Mouse (Mus musculus) embryonic facial prominence, embryonic 11.5 days (tissue): ENCODE results near the gene Strn4. TPM values are rescaled to one million over a fixed set of nuclear protein-coding genes. Genes with fewer than 3 reads are reported as not detected.
A peak's percentile ranks its signal among the peaks of the same experiment; 100 is the strongest.

Experiments
- ATAC-seq: fragments of 200-750 bp; cut with Nextera tagmentation; replicated peaks from 2 replicates; pipeline ENCODE4 v1.8.0; 2017; ENCODE audit warnings: low read depth; ENCODE audit not compliant: insufficient number of reproducible peaks, low FRiP score, low TSS enrichment
- DNase-seq: peaks from one replicate; pipeline ENCODE4 v3.0.0-alpha.2; 2015; ENCODE audit warnings: low spot score
- H3K27ac ChIP-seq: fragments of 300-500 bp; sonication (generic); replicated peaks from 2 replicates; pipeline ENCODE4 v1.5.1; 2014; ENCODE audit warnings: mild to moderate bottlenecking, low read depth, low read length, control low read depth
- H3K27me3 ChIP-seq: fragments of 300-500 bp; sonication (generic); 2 replicates; pipeline ENCODE4 v1.6.1; 2014; ENCODE audit warnings: mild to moderate bottlenecking, low read length, moderate library complexity, mixed read lengths; ENCODE audit not compliant: control insufficient read depth, insufficient read depth
- H3K36me3 ChIP-seq: fragments of 300-500 bp; sonication (generic); replicated peaks from 2 replicates; pipeline ENCODE4 v1.6.1; 2014; ENCODE audit warnings: low read depth, mild to moderate bottlenecking, low read length, moderate library complexity, mixed read lengths; ENCODE audit not compliant: control insufficient read depth, insufficient read depth
- H3K4me1 ChIP-seq: fragments of 300-500 bp; sonication (generic); 2 replicates; pipeline ENCODE4 v1.6.1; 2014; ENCODE audit warnings: low read length, mixed read lengths; ENCODE audit not compliant: control insufficient read depth, insufficient read depth
- H3K4me2 ChIP-seq: fragments of 300-500 bp; sonication (generic); 2 replicates; pipeline ENCODE4 v1.6.1; 2014; ENCODE audit warnings: low read depth, mild to moderate bottlenecking, control low read depth, low read length, moderate library complexity
- H3K4me3 ChIP-seq: fragments of 300-500 bp; sonication (generic); 2 replicates; pipeline ENCODE4 v1.5.1; 2014; ENCODE audit warnings: low read depth, low read length, control low read depth
- H3K9ac ChIP-seq: fragments of 300-500 bp; sonication (generic); replicated peaks from 2 replicates; pipeline ENCODE4 v1.6.1; 2014; ENCODE audit warnings: mild to moderate bottlenecking, control low read depth, low read length
- H3K9me3 ChIP-seq: fragments of 300-500 bp; sonication (generic); replicated peaks from 2 replicates; pipeline ENCODE4 v1.6.1; 2016; ENCODE audit warnings: mild to moderate bottlenecking, low read length, inconsistent platforms, mixed read lengths; ENCODE audit not compliant: control insufficient read depth
- WGBS: fragments of 180-500 bp; shearing (Covaris S2); extraction: QIAGEN DNeasy Blood & Tissue Kit; methylation state at CpG from one replicate; pipeline ENCODE4 v1.1.7; 2014; 5-methylcytosine and 5-hydroxymethylcytosine counted together
- polyA plus RNA-seq: library from polyadenylated mRNA; unstranded; fragments of >200 nt; fragmentation: Nextera tagmentation; extraction: Ambion mirVana; gene quantifications from 2 replicates; pipeline ENCODE4 v1.2.1, GENCODE M21; 2014

Strn4 gene
- polyA plus RNA-seq, 1 experiment from 2014 or later, result 102 TPM

GRCm38 (mm10) chr7:16811649-16812070 is 4.0 kb upstream of the Strn4 start:
- H3K4me2 ChIP-seq, result peak overlapping the region; percentile 98
- no peaks in the 10 kb centered on the region; the same call in 1 of the 2 replicates for H3K36me3 ChIP-seq
- WGBS, result 9% methylated on average over 17 of the region's 17 CpGs
- no peak for ATAC-seq
- peak overlapping the region; percentile 45 for H3K4me3 ChIP-seq
- H3K9me3 ChIP-seq, result no peaks in the 10 kb centered on the region
- peaks cover 4% of the 10 kb centered on the region for H3K4me1 ChIP-seq
- peak overlapping the region; percentile 56 for H3K9ac ChIP-seq
- DNase-seq, result no peak
- peaks cover 19% of the 10 kb centered on the region; the same call in 1 of the 2 replicates for H3K27me3 ChIP-seq
- H3K27ac ChIP-seq, result no peak overlapping the region

DNA sequence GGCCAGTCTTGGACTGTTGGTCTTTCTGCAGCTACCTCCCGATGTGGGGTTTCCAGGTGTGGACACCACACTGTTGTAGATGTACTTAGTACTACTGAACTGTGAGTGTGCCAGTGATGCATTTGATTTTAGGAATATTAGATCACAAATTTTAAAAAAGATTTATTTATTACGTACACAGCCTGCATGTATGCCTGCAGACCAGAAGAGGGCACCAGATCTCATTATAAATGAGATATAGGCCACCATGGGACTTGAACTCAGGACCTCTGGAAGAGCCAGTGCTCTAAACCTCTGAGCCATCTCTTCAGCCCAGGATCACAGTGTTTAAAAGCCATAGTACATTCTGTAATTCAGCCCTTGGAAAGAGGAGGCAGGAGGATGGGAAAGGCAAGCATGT is 3.2 kb upstream of the Strn4 start:
- peaks cover 6% of the 10 kb centered on the region for H3K4me1 ChIP-seq
- DNase-seq (peak; percentile 16), ATAC-seq (no peak)
- no peaks in the 10 kb centered on the region for H3K9me3 ChIP-seq
- H3K27ac ChIP-seq, result no peak overlapping the region
- H3K36me3 ChIP-seq, result no peaks in the 10 kb centered on the region; the same call in 1 of the 2 replicates
- H3K4me2 ChIP-seq, result no peak overlapping the region
- H3K4me3 ChIP-seq, result no peak overlapping the region
- WGBS, result 64% methylated on average over 2 of the region's 2 CpGs
- H3K27me3 ChIP-seq, result peaks cover 19% of the 10 kb centered on the region; the same call in 1 of the 2 replicates
- H3K9ac ChIP-seq, result no peak overlapping the region

DNA sequence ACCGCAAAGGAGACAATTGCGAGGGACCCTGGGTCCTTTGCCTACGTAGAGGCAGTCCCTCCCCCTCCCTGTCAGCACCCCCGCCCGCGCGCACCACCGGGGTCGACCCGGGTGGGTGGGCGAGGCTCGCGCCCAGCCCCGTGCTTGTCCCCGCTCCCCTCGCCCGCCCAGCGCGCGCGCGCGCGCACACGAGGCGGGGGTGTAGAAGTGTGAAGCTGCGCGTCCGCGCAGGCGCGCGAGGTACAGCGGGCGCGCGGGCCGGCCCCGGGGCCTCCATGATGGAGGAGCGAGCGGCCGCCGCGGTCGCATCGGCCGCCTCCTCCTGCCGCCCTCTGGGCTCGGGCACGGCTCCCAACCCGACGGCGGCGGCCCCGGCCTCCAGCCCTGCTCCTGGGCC is 387 bp downstream of the Strn4 start:
- Histone ChIP-seq H3K9me3 (no peaks in the 10 kb centered on the region), H3K27ac (peak overlapping the region; percentile 99), H3K36me3 (no peaks in the 10 kb centered on the region), H3K4me1 (peaks cover 14% of the 10 kb centered on the region), H3K4me2 (peak overlapping the region; percentile 92), H3K27me3 (peaks cover 9% of the 10 kb centered on the region; the same call in 1 of the 2 replicates), H3K4me3 (peak overlapping the region; percentile 97), H3K9ac (peak overlapping the region; percentile 99)
- WGBS, result under 1% methylated on average over 51 of the region's 55 CpGs
- DNase-seq, result peak; percentile 94
- peak; percentile 30 for ATAC-seq

- peak; percentile 36 for ATAC-seq
- H3K4me1 ChIP-seq, result peaks cover 14% of the 10 kb centered on the region
- H3K9me3 ChIP-seq, result no peaks in the 10 kb centered on the region
Observed at GRCm38 (mm10) chr7:16816475-16817122, 910 bp downstream of the Strn4 start, which contains the start of gene Fkrp. Fkrp (minus strand) TSS chr7:16816732.

GRCm38 (mm10) chr7:16817693-16818092 is 2.0 kb downstream of the Strn4 start:
- no peaks in the 10 kb centered on the region for H3K36me3 ChIP-seq
- no peaks in the 10 kb centered on the region for H3K9me3 ChIP-seq
- H3K4me1 ChIP-seq, result peaks cover 12% of the 10 kb centered on the region
- peak overlapping the region; percentile 99 for H3K9ac ChIP-seq
- no peak overlapping the region for H3K27ac ChIP-seq
- ATAC-seq (no peak), DNase-seq (no peak)
- H3K4me2 ChIP-seq, result peak overlapping the region; percentile 92
- peak overlapping the region; percentile 97 for H3K4me3 ChIP-seq
- 40% methylated on average over 3 of the region's 3 CpGs for WGBS
- H3K27me3 ChIP-seq, result no peaks in the 10 kb centered on the region

More at GRCm38 (mm10) chr7:16816475-16817122, 910 bp downstream of the Strn4 start, which contains the start of gene Fkrp:
- under 1% methylated on average over 46 of the region's 64 CpGs for WGBS
- Histone ChIP-seq H3K27me3 (peaks cover 7% of the 10 kb centered on the region; the same call in 1 of the 2 replicates), H3K27ac (peak within 1 kb of the TSS; percentile 99), H3K36me3 (no peaks in the 10 kb centered on the region), H3K4me3 (peak within 1 kb of the TSS; percentile 97), H3K9ac (peak within 1 kb of the TSS; percentile 99), H3K4me2 (peak within 1 kb of the TSS; percentile 92)
- DNase-seq, result peak; percentile 64

- no peak for DNase-seq
- Histone ChIP-seq H3K4me2 (no peak overlapping the region), H3K27ac (no peak overlapping the region), H3K36me3 (0 out of 2 replicates have a peak, but pooled peaks cover 2% of the 10 kb centered on the region), H3K9me3 (no peaks in the 10 kb centered on the region), H3K9ac (no peak overlapping the region), H3K27me3 (no peaks in the 10 kb centered on the region), H3K4me1 (peaks cover 12% of the 10 kb centered on the region), H3K4me3 (no peak overlapping the region)
- no peak for ATAC-seq
- WGBS, result 81% methylated on average over 5 of the region's 5 CpGs
Observed at GRCm38 (mm10) chr7:16819794-16820193, 4.1 kb downstream of the Strn4 start.

GRCm38 (mm10) chr7:16820271-16820763 is 4.6 kb downstream of the Strn4 start:
- peaks cover 12% of the 10 kb centered on the region for H3K4me1 ChIP-seq
- H3K36me3 ChIP-seq, result 0 out of 2 replicates have a peak, but pooled peaks cover 2% of the 10 kb centered on the region
- H3K4me3 ChIP-seq, result no peak overlapping the region
- H3K9ac ChIP-seq, result no peak overlapping the region
- H3K27me3 ChIP-seq, result no peaks in the 10 kb centered on the region
- no peak overlapping the region for H3K4me2 ChIP-seq
- ATAC-seq (no peak), DNase-seq (no peak)
- 71% methylated on average over 5 of the region's 5 CpGs for WGBS
- H3K9me3 ChIP-seq, result no peaks in the 10 kb centered on the region
- H3K27ac ChIP-seq, result no peak overlapping the region

DNA sequence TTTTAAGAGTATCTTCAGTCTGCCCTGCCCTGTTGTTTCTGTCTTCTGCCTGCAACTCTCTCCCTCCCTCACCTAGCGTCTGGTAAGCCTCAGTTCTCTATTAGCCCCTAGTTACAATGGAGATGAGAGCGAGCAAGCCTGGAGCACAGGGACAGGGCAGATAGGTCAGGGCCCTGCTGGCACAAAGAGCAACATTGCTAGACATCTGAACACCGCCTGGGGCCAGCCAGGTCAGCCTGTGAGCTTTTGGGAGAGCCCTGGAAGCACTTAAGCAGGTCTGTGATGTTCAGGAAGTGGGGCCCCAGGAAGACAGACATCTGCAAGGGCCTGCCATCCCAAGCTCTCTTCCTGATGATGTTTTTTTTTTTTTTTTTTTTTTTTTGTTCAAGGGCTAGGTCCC is 5.4 kb downstream of the Strn4 start:
- Histone ChIP-seq H3K9me3 (no peaks in the 10 kb centered on the region), H3K36me3 (peaks cover 2% of the 10 kb centered on the region; the same call in 1 of the 2 replicates), H3K4me1 (peaks cover 12% of the 10 kb centered on the region), H3K4me3 (no peak overlapping the region; the same call in 1 of the 2 replicates), H3K4me2 (peak overlapping the region; percentile 10; the same call in 1 of the 2 replicates), H3K27me3 (no peaks in the 10 kb centered on the region), H3K27ac (no peak overlapping the region), H3K9ac (no peak overlapping the region; the same call in 1 of the 2 replicates)
- WGBS, result 8% methylated on average over 3 of the region's 3 CpGs
- ATAC-seq, result no peak
- no peak for DNase-seq
